In the genomic region with DNA sequence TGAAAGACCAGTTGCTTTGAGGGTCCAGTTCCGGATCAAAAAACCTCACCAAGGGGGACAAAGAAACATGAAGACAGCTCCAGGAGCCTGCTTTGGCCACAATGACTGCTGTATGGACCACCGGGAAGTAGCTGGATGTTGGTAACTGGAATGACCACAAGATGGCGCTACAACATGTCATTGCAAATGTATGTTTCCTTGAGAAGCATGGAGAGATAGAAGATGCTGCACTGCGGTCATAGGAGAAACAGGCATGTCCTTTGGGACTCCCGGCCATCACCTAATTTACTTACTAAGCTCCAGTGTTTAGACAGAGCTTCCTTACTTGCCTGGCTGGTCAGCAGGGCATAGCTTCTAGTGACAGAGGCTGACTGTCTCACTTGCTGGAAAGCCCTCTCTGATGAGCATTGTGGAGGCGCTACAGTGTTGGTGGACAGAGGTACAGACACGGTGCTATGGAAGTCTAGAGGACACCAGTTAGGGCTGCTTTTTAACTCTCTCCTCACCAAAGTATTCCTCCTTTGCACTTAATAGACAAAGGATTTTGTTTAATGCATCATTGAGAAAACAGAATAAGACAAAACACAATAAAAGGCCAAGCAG, we compare ENCODE assay signal across 9 mouse cellular contexts.
A peak's percentile ranks its signal among the peaks of the same experiment; 100 is the strongest.
DNase-seq lines count a peak whose midpoint lies in the region; ATAC-seq and TF ChIP-seq lines count a peak whose summit lies in the region.
"Had no signal": no experiment of that assay in that cellular context is flagged by ENCODE, and none has a peak within 500 bp of the region (broad histone marks: within the 10 kb centered on the region; RNA-seq: fewer than 3 reads in every experiment).

No protein-coding gene starts in this region.

- no peak overlapping the region for H3K4me3 ChIP-seq in heart, embryonic 11.5 days (ENCODE audit: low read depth, low read length)
- H3K4me3 ChIP-seq in gastrocnemius, adult 2 months: no peak overlapping the region
- no peak overlapping the region for H3K4me3 ChIP-seq in intestine, postnatal 0 days (ENCODE audit: low read depth, low read length)
- no peak overlapping the region for H3K4me3 ChIP-seq in midbrain, postnatal 0 days (ENCODE audit: low read depth, low read length)

- TF ChIP-seq CTCF in gastrocnemius, adult 2 months (IDR thresholded peaks at IDR 0.05): peak; percentile 92
- peak; percentile 94 for TF ChIP-seq CTCF in intestine, postnatal 0 days (IDR thresholded peaks at IDR 0.05; ENCODE audit: low read depth)
- peak; percentile 97 for TF ChIP-seq CTCF in midbrain, postnatal 0 days (IDR thresholded peaks at IDR 0.05)

- intact Hi-C loops in gastrocnemius, adult 2 months (cut with DNase I): loop anchor here (1.0 to 5.0 kb wide), 2 partner anchors 295 to 356 kb away; no protein-coding TSS in a partner anchor
- intact Hi-C loops in left cerebral cortex, postnatal 14 days (cut with DNase I): loop anchor here (1.0 to 5.0 kb wide), 2 partner anchors 290 to 358 kb away; partner anchors contain the start of genes Afdn and Tcte2

- no peaks in the 10 kb centered on the region for H3K27me3 ChIP-seq in heart, embryonic 11.5 days (ENCODE audit: control insufficient read depth, insufficient read depth, low read length)
- no peaks in the 10 kb centered on the region for H3K27me3 ChIP-seq in intestine, postnatal 0 days (replicated peaks; ENCODE audit: control insufficient read depth, insufficient read depth, low read length)
- H3K27me3 ChIP-seq in midbrain, postnatal 0 days (ENCODE audit: insufficient read depth, low read length): no peaks in the 10 kb centered on the region
- no peaks in the 10 kb centered on the region for H3K27me3 ChIP-seq in splenic B cell, adult 2 months (ENCODE audit: control insufficient read depth, insufficient read depth, low read length, poor library complexity, severe bottlenecking)

- ATAC-seq in heart, embryonic 11.5 days (replicated peaks; ENCODE audit: insufficient number of reproducible peaks, low FRiP score, low TSS enrichment): no peak
- no peak for ATAC-seq in intestine, postnatal 0 days
- peak; percentile 50; the same call in 1 of the 2 replicates for ATAC-seq in midbrain, postnatal 0 days (ENCODE audit: low FRiP score)

- peak; percentile 65 to 87 for DNase-seq in heart, adult 18-20 months
- peak; percentile 76 to 84 for DNase-seq in cerebellum, postnatal 25 days
- DNase-seq in gastrocnemius, adult 2 months: peak; percentile 59
- peak; percentile 85 to 89 for DNase-seq in left cerebral cortex, postnatal 14 days (ENCODE audit: low spot score in 2 of 2)
- peak; percentile 94 for DNase-seq in midbrain, postnatal 0 days (ENCODE audit: low spot score)
- peak; percentile 70 for DNase-seq in splenic B cell, adult 2 months (ENCODE audit: low read depth, low spot score)

- no peak overlapping the region for H3K27ac ChIP-seq in heart, embryonic 11.5 days (ENCODE audit: low read depth, low read length)
- no peak overlapping the region for H3K27ac ChIP-seq in gastrocnemius, adult 2 months
- no peak overlapping the region for H3K27ac ChIP-seq in intestine, postnatal 0 days (ENCODE audit: low read depth, low read length)
- H3K27ac ChIP-seq in midbrain, postnatal 0 days (ENCODE audit: low read depth, low read length): no peak overlapping the region

- no peak overlapping the region for H3K9ac ChIP-seq in heart, embryonic 11.5 days (ENCODE audit: low read depth, low read length)
- no peak overlapping the region for H3K9ac ChIP-seq in intestine, postnatal 0 days (ENCODE audit: low read depth, low read length)
- H3K9ac ChIP-seq in midbrain, postnatal 0 days (replicated peaks; ENCODE audit: low read length, poor library complexity, severe bottlenecking): no peak overlapping the region

- no peak overlapping the region for H3K4me2 ChIP-seq in heart, embryonic 11.5 days
- no peak overlapping the region for H3K4me2 ChIP-seq in intestine, postnatal 0 days (replicated peaks; ENCODE audit: low read depth)
- H3K4me2 ChIP-seq in midbrain, postnatal 0 days (ENCODE audit: low read depth, low read length, poor library complexity, severe bottlenecking): no peak overlapping the region

- no peaks in the 10 kb centered on the region for H3K9me3 ChIP-seq in heart, embryonic 11.5 days (replicated peaks; ENCODE audit: control insufficient read depth, low read length)
- H3K9me3 ChIP-seq in intestine, postnatal 0 days (ENCODE audit: control insufficient read depth): no peaks in the 10 kb centered on the region
- no peaks in the 10 kb centered on the region for H3K9me3 ChIP-seq in midbrain, postnatal 0 days (ENCODE audit: low read length)

- H3K36me3 ChIP-seq in heart, embryonic 11.5 days (ENCODE audit: control insufficient read depth, insufficient read depth, low read length): no peaks in the 10 kb centered on the region
- no peaks in the 10 kb centered on the region for H3K36me3 ChIP-seq in intestine, postnatal 0 days (ENCODE audit: control insufficient read depth, insufficient read depth)
- H3K36me3 ChIP-seq in midbrain, postnatal 0 days (ENCODE audit: insufficient read depth, low read length): no peaks in the 10 kb centered on the region
- H3K36me3 ChIP-seq in splenic B cell, adult 2 months (ENCODE audit: control insufficient read depth, insufficient read depth, low read length, poor library complexity, severe bottlenecking): no peaks in the 10 kb centered on the region
- H3K36me3 ChIP-seq: G1E had no signal

- 14% methylated on average over 7 of the region's 7 CpGs for WGBS in heart, embryonic 11.5 days (ENCODE audit: insufficient replicate concordance)
- 17% methylated on average over 7 of the region's 7 CpGs for WGBS in intestine, postnatal 0 days
- WGBS in midbrain, postnatal 0 days: 11% methylated on average over 7 of the region's 7 CpGs

- peaks cover 3% of the 10 kb centered on the region; the same call in 1 of the 2 replicates for H3K4me1 ChIP-seq in heart, embryonic 11.5 days (ENCODE audit: control insufficient read depth, insufficient read depth, low read length)
- H3K4me1 ChIP-seq in intestine, postnatal 0 days (replicated peaks; ENCODE audit: control insufficient read depth, insufficient read depth, low read length): no peaks in the 10 kb centered on the region
- no peaks in the 10 kb centered on the region for H3K4me1 ChIP-seq in midbrain, postnatal 0 days (ENCODE audit: insufficient read depth, low read length)
